Mouse (Mus musculus): Measurements from ENCODE around the gene Marcksl1. TPM values are rescaled to one million over a fixed set of nuclear protein-coding genes. Genes with fewer than 3 reads are reported as not detected.

Marcksl1 gene
- polyA plus RNA-seq (2012), result 233 and 330 TPM in 2 replicates

DNA sequence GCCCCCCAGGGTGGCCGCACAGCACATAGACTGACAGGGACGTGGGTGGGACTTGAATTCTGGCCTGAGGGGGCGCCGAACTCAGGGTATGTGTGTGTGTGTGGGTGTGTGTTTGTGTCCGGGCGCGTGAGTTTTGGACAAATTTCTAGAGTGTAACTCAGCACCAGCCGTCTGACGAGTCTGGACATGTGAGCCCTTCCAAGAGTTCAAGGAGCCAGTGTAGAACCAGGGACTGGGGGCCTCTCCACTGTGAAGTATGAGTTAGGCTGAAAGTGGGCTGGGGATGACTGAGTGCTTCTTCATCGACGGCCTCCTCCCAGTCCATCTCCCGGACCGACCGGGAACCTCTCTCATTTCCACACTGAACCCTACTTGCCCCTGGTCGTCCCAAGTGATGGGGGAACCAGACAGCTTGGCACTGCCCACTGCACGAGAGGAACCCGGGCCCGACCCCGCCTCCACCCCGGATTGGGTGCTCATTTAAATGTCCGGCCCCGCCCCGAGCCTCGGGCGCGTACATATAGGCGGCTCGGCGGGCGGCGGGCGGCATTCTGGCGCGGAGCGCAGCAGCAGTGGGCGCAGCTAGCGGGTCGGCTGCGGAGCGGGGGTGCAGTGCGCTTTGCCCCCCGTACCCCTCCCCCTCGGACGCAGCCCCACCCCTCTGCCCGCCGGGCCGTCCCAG, at the start of gene Marcksl1:
Marcksl1 (plus strand) TSS at position 496 of the 682 bp plus-strand sequence.

GRCm38 (mm10) chr4:129490972-129491880, 22.2 kb upstream of the Marcksl1 start, which contains the start of the genes Tssk3 and Fam229a:
Gene Tssk3 (minus strand): TSS chr4:129491022.
Gene Fam229a (plus strand): TSS chr4:129491190.

DNA sequence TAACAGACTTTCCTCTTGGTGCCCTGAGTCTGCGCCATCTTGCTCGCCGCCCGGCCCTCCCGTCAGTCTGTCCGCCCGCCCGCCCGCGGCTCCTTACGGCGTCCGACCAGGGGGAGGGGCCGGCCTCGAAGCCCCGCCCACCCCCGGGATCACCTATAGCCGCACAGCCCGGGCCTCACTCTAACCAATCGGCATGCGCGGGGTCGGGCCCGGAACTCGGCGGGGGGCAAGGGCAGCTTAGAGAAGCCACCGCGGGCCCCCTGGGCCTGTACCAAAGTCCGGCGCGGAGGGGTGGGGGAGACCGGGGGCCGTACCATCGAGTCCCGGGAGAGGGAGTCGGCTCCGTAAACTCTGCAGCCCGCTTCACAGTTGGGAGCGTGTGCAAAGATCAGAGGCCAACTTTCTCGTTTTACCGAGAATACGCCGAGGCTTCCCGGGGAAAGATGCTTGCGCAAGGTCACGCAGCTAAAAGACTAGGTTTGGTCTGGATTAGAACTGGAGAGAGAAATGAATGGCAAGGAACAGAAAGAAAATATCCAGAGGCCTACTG, 29.3 kb downstream of the Marcksl1 start, which contains the start of gene Hdac1:
Hdac1 (minus strand) TSS at position 122 of the 550 bp plus-strand sequence.

Other genes with a start within 250 kb of the Marcksl1 start
- not detected in 2 replicates for gene Sync, start 226.0 kb upstream of the Marcksl1 start, polyA plus RNA-seq (2012)
- 51.0 and 59.6 TPM in 2 replicates for gene Rbbp4, start 178.2 kb upstream of the Marcksl1 start, polyA plus RNA-seq (2012)
- 2.6 and 3.8 TPM in 2 replicates for gene Zbtb8os, start 177.9 kb upstream of the Marcksl1 start, polyA plus RNA-seq (2012)
- gene Zbtb8a, start 135.5 kb upstream of the Marcksl1 start, polyA plus RNA-seq (2012), result 3.2 and 3.7 TPM in 2 replicates
- gene Zbtb8b, start 72.7 kb upstream of the Marcksl1 start, polyA plus RNA-seq (2012), result not detected in 2 replicates
- gene Bsdc1, start 52.0 kb upstream of the Marcksl1 start, polyA plus RNA-seq (2012), result 80.0 and 116 TPM in 2 replicates
- not detected in 2 replicates for gene Tssk3, start 22.6 kb upstream of the Marcksl1 start, polyA plus RNA-seq (2012)
- 3.2 and 3.4 TPM in 2 replicates for gene Fam229a, start 22.4 kb upstream of the Marcksl1 start, polyA plus RNA-seq (2012)
- 115 and 122 TPM in 2 replicates for gene Hdac1, start 29.1 kb downstream of the Marcksl1 start, polyA plus RNA-seq (2012)
- 6.4 and 7.9 TPM in 2 replicates for gene Lck, start 60.1 kb downstream of the Marcksl1 start, polyA plus RNA-seq (2012)
- gene Fam167b, start 65.0 kb downstream of the Marcksl1 start, polyA plus RNA-seq (2012), result not detected in 2 replicates
- gene Eif3i, start 87.1 kb downstream of the Marcksl1 start, polyA plus RNA-seq (2012), result 131 and 152 TPM in 2 replicates
- 186 and 194 TPM in 2 replicates for gene Tmem234, start 87.1 kb downstream of the Marcksl1 start, polyA plus RNA-seq (2012)
- 1.2 and 3.3 TPM in 2 replicates for gene Dcdc2b, start 100.7 kb downstream of the Marcksl1 start, polyA plus RNA-seq (2012)
- 2.2 and 6.9 TPM in 2 replicates for gene Iqcc, start 105.5 kb downstream of the Marcksl1 start, polyA plus RNA-seq (2012)
- gene Ccdc28b, start 110.4 kb downstream of the Marcksl1 start, polyA plus RNA-seq (2012), result 38.4 and 40.8 TPM in 2 replicates
- gene Txlna, start 127.5 kb downstream of the Marcksl1 start, polyA plus RNA-seq (2012), result 53.0 and 92.0 TPM in 2 replicates
- 11.6 and 17.3 TPM in 2 replicates for gene Kpna6, start 159.2 kb downstream of the Marcksl1 start, polyA plus RNA-seq (2012)
- gene Tmem39b, start 183.3 kb downstream of the Marcksl1 start, polyA plus RNA-seq (2012), result 52.7 and 54.5 TPM in 2 replicates
- 237 and 238 TPM in 2 replicates for gene Khdrbs1, start 228.7 kb downstream of the Marcksl1 start, polyA plus RNA-seq (2012)